Mouse (Mus musculus) midbrain, embryonic 16.5 days (tissue): ENCODE data around the gene Sall2. TPM values are rescaled to one million over a fixed set of nuclear protein-coding genes. Genes with fewer than 3 reads are reported as not detected.

Source experiments
- ATAC-seq: fragments of 200-750 bp; cut with Nextera tagmentation; 2 replicates; pipeline ENCODE4 v1.8.0; 2017; ENCODE audit warnings: moderate TSS enrichment
- H3K27ac ChIP-seq: fragments of 300-500 bp; sonication (generic); 2 replicates; pipeline ENCODE4 v1.5.1; 2014; ENCODE audit warnings: mild to moderate bottlenecking, low read length, mixed read lengths
- H3K27me3 ChIP-seq: fragments of 300-500 bp; sonication (generic); 2 replicates; pipeline ENCODE4 v1.6.1; 2014; ENCODE audit warnings: low read depth, low read length, mixed read lengths; ENCODE audit not compliant: control insufficient read depth, insufficient read depth
- H3K36me3 ChIP-seq: fragments of 300-500 bp; sonication (generic); 2 replicates; pipeline ENCODE4 v1.6.1; 2014; ENCODE audit warnings: mild to moderate bottlenecking, low read length, moderate library complexity, mixed read lengths; ENCODE audit not compliant: control insufficient read depth, insufficient read depth
- H3K4me1 ChIP-seq: fragments of 300-500 bp; sonication (generic); 2 replicates; pipeline ENCODE4 v1.6.1; 2014; ENCODE audit warnings: mild to moderate bottlenecking, low read length, mixed read lengths; ENCODE audit not compliant: control insufficient read depth, insufficient read depth
- H3K4me2 ChIP-seq: fragments of 300-500 bp; sonication (generic); 2 replicates; pipeline ENCODE4 v1.6.1; 2014; ENCODE audit warnings: mild to moderate bottlenecking, low read length, mixed read lengths
- H3K4me3 ChIP-seq: fragments of 300-500 bp; sonication (generic); 2 replicates; pipeline ENCODE4 v1.5.1; 2014; ENCODE audit warnings: low read depth, mild to moderate bottlenecking, low read length, moderate library complexity, mixed read lengths
- H3K9ac ChIP-seq: fragments of 300-500 bp; sonication (generic); 2 replicates; pipeline ENCODE4 v1.6.1; 2014; ENCODE audit warnings: low read depth, low read length, mixed read lengths
- H3K9me3 ChIP-seq: fragments of 300-500 bp; sonication (generic); replicated peaks from 2 replicates; pipeline ENCODE4 v1.6.1; 2014; ENCODE audit warnings: mild to moderate bottlenecking, low read length, mixed read lengths; ENCODE audit not compliant: control insufficient read depth, poor library complexity, severe bottlenecking
- WGBS: fragments of 180-500 bp; shearing (Covaris S2); extraction: QIAGEN DNeasy Blood & Tissue Kit; methylation state at CpG from one replicate; pipeline ENCODE4 v1.1.7; 2014; 5-methylcytosine and 5-hydroxymethylcytosine counted together
- polyA plus RNA-seq: library from polyadenylated mRNA; unstranded; fragments of >200 nt; fragmentation: Nextera tagmentation; extraction: Ambion mirVana; gene quantifications from 2 replicates; pipeline ENCODE4 v1.2.1, GENCODE M21; 2015

The Sall2 gene
- polyA plus RNA-seq, result 47.5 and 49.0 TPM in 2 replicates

- WGBS, result 1% methylated on average over 26 of the region's 26 CpGs
- ATAC-seq, result peak; percentile 79
- Histone ChIP-seq H3K27me3 (no peaks in the 10 kb centered on the region), H3K27ac (peak within 1 kb of the TSS; percentile 66), H3K9me3 (no peaks in the 10 kb centered on the region), H3K4me2 (peak within 1 kb of the TSS; percentile 88), H3K9ac (peak within 1 kb of the TSS; percentile 65), H3K36me3 (no peaks in the 10 kb centered on the region), H3K4me3 (peak within 1 kb of the TSS; percentile 48), H3K4me1 (peaks cover 13% of the 10 kb centered on the region)
Measured at GRCm38 (mm10) chr14:52327910-52328812, at the start of gene Sall2. Gene Sall2 (minus strand): TSS chr14:52328762.

GRCm38 (mm10) chr14:52368741-52369140, 40.2 kb upstream of the Sall2 start:
- H3K9ac ChIP-seq, result no peak overlapping the region
- no peak overlapping the region for H3K4me2 ChIP-seq
- no peak for ATAC-seq
- no peaks in the 10 kb centered on the region for H3K36me3 ChIP-seq
- H3K27ac ChIP-seq, result no peak overlapping the region
- H3K27me3 ChIP-seq, result no peaks in the 10 kb centered on the region
- 89% methylated on average over 3 of the region's 3 CpGs for WGBS
- no peaks in the 10 kb centered on the region for H3K9me3 ChIP-seq
- H3K4me3 ChIP-seq, result no peak overlapping the region
- no peaks in the 10 kb centered on the region for H3K4me1 ChIP-seq

DNA sequence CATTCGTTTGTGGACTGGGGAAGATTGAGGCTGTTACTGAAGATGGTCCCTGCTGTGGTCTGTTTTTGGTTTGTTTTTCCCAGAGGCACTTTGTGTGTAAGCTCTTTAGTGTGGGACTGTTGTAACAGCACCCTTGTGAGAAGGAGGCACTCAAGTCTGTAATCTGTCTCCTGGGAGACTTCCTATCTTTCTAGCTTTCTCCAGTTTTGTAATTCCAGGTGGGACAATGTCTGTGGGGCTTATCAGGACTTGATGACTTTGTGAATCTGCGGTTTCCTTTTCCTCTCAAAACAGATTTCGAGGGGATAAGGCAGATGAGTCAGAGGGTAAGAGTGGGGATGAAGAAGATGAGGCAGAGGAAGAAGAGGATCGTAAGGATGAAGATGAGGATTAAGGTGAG, 27.7 kb upstream of the Sall2 start, which contains the start of gene Olfr1513:
Gene Olfr1513 (minus strand): TSS at position 101 of the 400 bp plus-strand sequence.
- WGBS, result 82% methylated on average over 4 of the region's 4 CpGs

DNA sequence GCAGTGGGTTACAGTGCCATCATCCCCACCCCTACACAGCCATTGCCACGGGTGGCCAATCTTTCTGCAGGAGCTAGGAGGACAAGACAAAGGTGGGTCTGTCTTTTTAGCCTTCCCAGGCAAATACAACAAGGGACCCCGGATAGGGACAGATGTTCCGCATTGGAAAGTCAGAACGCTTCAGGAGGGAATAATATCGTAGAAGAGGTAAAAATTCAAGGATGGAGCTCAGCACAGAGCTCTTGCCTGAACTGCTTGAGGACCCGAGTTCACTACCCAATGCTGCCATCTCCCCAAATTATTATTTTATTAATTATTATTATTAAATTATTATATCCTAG, 10.9 kb upstream of the Sall2 start:
- peak overlapping the region; percentile 25; the same call in 1 of the 2 replicates for H3K27ac ChIP-seq
- WGBS, result 68% methylated on average over 6 of the region's 6 CpGs
- no peak for ATAC-seq
- H3K36me3 ChIP-seq, result no peaks in the 10 kb centered on the region
- H3K9ac ChIP-seq, result peak overlapping the region; percentile 51; the same call in 1 of the 2 replicates
- peaks cover 2% of the 10 kb centered on the region for H3K4me1 ChIP-seq
- peak overlapping the region; percentile 32; the same call in 1 of the 2 replicates for H3K4me3 ChIP-seq
- H3K4me2 ChIP-seq, result peak overlapping the region; percentile 51
- peaks cover 2% of the 10 kb centered on the region for H3K9me3 ChIP-seq
- H3K27me3 ChIP-seq, result no peaks in the 10 kb centered on the region

More for the DNA sequence above, 27.7 kb upstream of the Sall2 start, which contains the start of gene Olfr1513:
- no peaks in the 10 kb centered on the region for H3K36me3 ChIP-seq
- H3K9ac ChIP-seq, result no peak within 1 kb of the TSS
- H3K4me2 ChIP-seq, result no peak within 1 kb of the TSS
- H3K27me3 ChIP-seq, result no peaks in the 10 kb centered on the region
- no peaks in the 10 kb centered on the region for H3K4me1 ChIP-seq
- no peak within 1 kb of the TSS for H3K27ac ChIP-seq
- no peak within 1 kb of the TSS for H3K4me3 ChIP-seq
- ATAC-seq, result no peak
- no peaks in the 10 kb centered on the region for H3K9me3 ChIP-seq

- ATAC-seq, result peak; percentile 85
- Histone ChIP-seq H3K4me3 (peak overlapping the region; percentile 32), H3K4me1 (peaks cover 2% of the 10 kb centered on the region), H3K27ac (peak overlapping the region; percentile 25; the same call in 1 of the 2 replicates), H3K4me2 (peak overlapping the region; percentile 51), H3K27me3 (no peaks in the 10 kb centered on the region), H3K36me3 (no peaks in the 10 kb centered on the region), H3K9me3 (no peaks in the 10 kb centered on the region), H3K9ac (peak overlapping the region; percentile 51; the same call in 1 of the 2 replicates)
- 26% methylated on average over 21 of the region's 21 CpGs for WGBS
Measured at GRCm38 (mm10) chr14:52338751-52339511, 10.4 kb upstream of the Sall2 start.

- Histone ChIP-seq H3K9me3 (no peaks in the 10 kb centered on the region), H3K4me3 (no peak overlapping the region), H3K27ac (no peak overlapping the region), H3K36me3 (no peaks in the 10 kb centered on the region), H3K27me3 (no peaks in the 10 kb centered on the region), H3K4me2 (no peak overlapping the region), H3K4me1 (peaks cover 8% of the 10 kb centered on the region), H3K9ac (no peak overlapping the region)
- ATAC-seq, result no peak
- 50% methylated on average over 1 of the region's 3 CpGs for WGBS
Measured at GRCm38 (mm10) chr14:52332171-52332570, 3.6 kb upstream of the Sall2 start.

DNA sequence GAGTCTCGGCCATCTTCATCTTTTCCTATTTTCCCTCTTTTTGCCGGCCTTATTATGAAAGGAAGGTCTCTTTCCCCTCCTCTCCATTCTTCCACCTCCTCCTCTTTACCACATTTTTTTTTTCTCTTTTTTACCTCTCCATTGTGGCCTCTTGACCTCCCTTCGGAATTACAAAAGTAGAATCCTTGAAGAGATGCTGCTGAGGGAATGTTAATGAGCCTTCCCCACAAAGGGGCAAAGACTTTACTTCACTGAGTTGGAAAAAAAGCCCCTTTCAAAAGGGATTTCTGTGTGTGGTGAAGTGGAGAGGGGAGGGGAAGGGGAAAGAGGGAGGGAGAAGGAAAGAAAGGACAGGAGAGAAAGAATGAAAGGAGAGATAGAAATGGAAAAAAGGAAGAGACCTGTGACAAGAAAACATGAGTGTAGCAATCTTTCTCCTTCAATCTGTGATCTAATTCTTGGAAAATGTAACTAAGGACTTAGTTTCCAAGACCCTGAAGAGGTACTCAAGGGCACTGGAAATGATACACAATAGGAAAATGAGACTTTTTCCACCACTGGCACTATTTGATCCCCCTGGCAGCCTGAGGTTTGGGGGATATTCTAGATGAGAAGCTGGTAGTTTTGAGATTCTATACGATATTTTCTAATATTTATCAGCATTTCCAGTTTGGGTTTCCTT, 2.6 kb upstream of the Sall2 start:
- no peaks in the 10 kb centered on the region for H3K9me3 ChIP-seq
- no peaks in the 10 kb centered on the region for H3K36me3 ChIP-seq
- H3K4me3 ChIP-seq, result no peak overlapping the region
- peak overlapping the region; percentile 33; the same call in 1 of the 2 replicates for H3K27ac ChIP-seq
- H3K27me3 ChIP-seq, result no peaks in the 10 kb centered on the region
- no peak for ATAC-seq
- WGBS, result 3% methylated on average over 4 of the region's 4 CpGs
- H3K4me1 ChIP-seq, result peaks cover 11% of the 10 kb centered on the region
- no peak overlapping the region for H3K4me2 ChIP-seq
- H3K9ac ChIP-seq, result no peak overlapping the region

GRCm38 (mm10) chr14:52327375-52327901, 1.1 kb downstream of the Sall2 start:
- Histone ChIP-seq H3K9ac (peak overlapping the region; percentile 65), H3K27ac (peak overlapping the region; percentile 74), H3K27me3 (no peaks in the 10 kb centered on the region), H3K4me3 (peak overlapping the region; percentile 48), H3K4me1 (peaks cover 13% of the 10 kb centered on the region), H3K4me2 (peak overlapping the region; percentile 88), H3K9me3 (no peaks in the 10 kb centered on the region), H3K36me3 (no peaks in the 10 kb centered on the region)
- ATAC-seq, result peak; percentile 85
- under 1% methylated on average over 14 of the region's 14 CpGs for WGBS
